Mouse (Mus musculus): ENCODE measurements around the gene Nos3. TPM values are rescaled to one million over a fixed set of nuclear protein-coding genes. Genes with fewer than 3 reads are reported as not detected.

The Nos3 gene
- 7.0 and 7.7 TPM in 2 replicates for polyA plus RNA-seq (2015; fragmentation: Nextera tagmentation; extraction: Ambion mirVana)

DNA sequence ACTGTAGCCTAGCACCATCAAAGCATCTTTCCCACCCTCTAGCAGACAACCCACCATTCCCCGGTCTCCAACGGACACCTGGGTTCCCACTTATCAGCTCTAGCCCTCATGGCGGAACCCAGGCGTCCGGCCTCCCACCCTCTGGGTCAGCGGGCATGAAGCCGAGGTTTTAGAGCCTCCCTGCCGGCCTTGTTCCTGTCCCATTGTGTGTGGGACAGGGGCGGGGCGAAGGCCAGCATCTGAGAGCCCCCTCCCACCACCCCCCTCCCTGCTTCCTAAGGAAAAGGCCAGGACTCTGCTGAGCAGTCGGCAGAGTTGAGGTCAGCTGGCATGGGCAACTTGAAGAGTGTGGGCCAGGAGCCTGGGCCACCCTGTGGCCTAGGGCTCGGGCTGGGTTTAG is at the start of gene Nos3:
Gene Nos3, plus strand, starts transcription at position 303 of the 400 bp plus-strand sequence.
- Histone ChIP-seq H3K27ac (ENCODE audit: low read length) (no peak within 1 kb of the TSS), H3K27me3 (replicated peaks; ENCODE audit: control insufficient read depth, insufficient read depth, low read length) (no peaks in the 10 kb centered on the region), H3K4me2 (ENCODE audit: low read depth, low read length) (no peak within 1 kb of the TSS), H3K4me3 (ENCODE audit: low read length) (peak within 1 kb of the TSS; percentile 20), H3K4me1 (ENCODE audit: control insufficient read depth, insufficient read depth, low read length) (no peaks in the 10 kb centered on the region), H3K9ac (ENCODE audit: low read depth, low read length) (peak within 1 kb of the TSS; percentile 21; the same call in 1 of the 2 replicates), H3K36me3 (ENCODE audit: control insufficient read depth, insufficient read depth, low read length) (no peaks in the 10 kb centered on the region), H3K9me3 (ENCODE audit: control insufficient read depth, low read length) (no peaks in the 10 kb centered on the region)
- ATAC-seq: 0 out of 2 replicates have a peak, but pooled peaks have one; percentile 12
- 52% methylated on average over 12 of the region's 12 CpGs for WGBS

DNA sequence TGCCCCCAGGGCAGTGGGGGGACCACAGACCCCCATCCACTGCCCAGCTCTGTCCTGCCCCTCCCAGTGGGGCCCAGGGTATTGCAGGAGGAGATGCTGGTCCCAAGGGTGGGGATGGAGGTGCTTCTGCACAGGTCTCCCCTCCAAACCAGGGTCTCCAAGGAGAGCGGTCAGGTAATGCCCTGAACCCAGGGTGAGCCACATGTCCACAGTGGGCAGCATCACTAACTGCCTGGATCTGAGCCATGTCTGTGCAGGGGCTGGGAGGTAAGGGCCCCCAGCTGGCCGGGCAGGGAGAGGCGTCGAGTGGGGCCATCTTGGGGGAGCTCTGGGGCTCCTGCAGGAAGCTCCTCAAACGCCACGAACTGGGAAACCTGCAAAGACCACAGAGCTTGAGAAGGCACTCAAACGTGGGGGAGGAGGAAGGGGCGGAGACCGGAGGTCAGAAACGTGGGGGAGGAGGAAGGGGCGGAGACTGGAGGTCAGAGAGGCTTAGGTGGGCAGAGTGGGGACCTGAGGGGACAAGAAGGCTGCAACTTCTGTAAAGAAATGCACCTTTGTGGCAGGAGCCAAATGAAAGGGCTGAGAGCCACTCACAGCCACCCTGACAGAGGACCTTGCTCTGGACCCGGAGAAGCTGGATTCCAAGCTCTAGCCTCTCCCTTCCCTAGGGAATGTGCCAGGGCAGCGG is 44.7 kb upstream of the Nos3 start:
- Histone ChIP-seq H3K4me2 (ENCODE audit: low read depth, low read length) (no peak overlapping the region; the same call in 1 of the 2 replicates), H3K9ac (ENCODE audit: low read depth, low read length) (no peak overlapping the region), H3K27me3 (replicated peaks; ENCODE audit: control insufficient read depth, insufficient read depth, low read length) (no peaks in the 10 kb centered on the region), H3K4me3 (ENCODE audit: low read length) (no peak overlapping the region), H3K4me1 (ENCODE audit: control insufficient read depth, insufficient read depth, low read length) (peaks cover 14% of the 10 kb centered on the region; the same call in 1 of the 2 replicates), H3K36me3 (ENCODE audit: control insufficient read depth, insufficient read depth, low read length) (no peaks in the 10 kb centered on the region; the same call in 1 of the 2 replicates), H3K27ac (ENCODE audit: low read length) (no peak overlapping the region), H3K9me3 (ENCODE audit: control insufficient read depth, low read length) (no peaks in the 10 kb centered on the region)
- no peak for ATAC-seq
- 21% methylated on average over 13 of the region's 13 CpGs for WGBS

DNA sequence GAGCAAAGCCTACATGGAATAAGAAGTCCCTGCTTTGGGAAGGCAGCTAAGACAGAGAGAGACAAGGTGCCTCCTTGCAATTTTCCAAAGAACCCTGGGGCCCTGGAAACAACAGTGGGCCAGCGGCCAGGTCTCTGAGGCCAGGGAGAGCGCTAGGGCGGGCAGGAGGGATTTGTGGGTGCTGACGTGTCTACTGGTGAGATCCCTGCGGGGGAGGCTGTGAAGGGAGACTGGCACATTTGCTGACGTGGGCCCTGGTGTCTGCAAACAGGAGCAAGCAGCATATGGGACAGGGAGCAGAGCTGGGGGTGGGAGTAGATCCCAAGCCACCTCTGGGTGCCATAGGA is 44.2 kb upstream of the Nos3 start:
- no peak for ATAC-seq
- H3K9ac ChIP-seq (ENCODE audit: low read depth, low read length): no peak overlapping the region
- H3K4me1 ChIP-seq (ENCODE audit: control insufficient read depth, insufficient read depth, low read length): peaks cover 14% of the 10 kb centered on the region; the same call in 1 of the 2 replicates
- H3K4me2 ChIP-seq (ENCODE audit: low read depth, low read length): no peak overlapping the region
- no peaks in the 10 kb centered on the region for H3K27me3 ChIP-seq (replicated peaks; ENCODE audit: control insufficient read depth, insufficient read depth, low read length)
- no peak overlapping the region for H3K27ac ChIP-seq (ENCODE audit: low read length)
- no peaks in the 10 kb centered on the region for H3K9me3 ChIP-seq (ENCODE audit: control insufficient read depth, low read length)
- WGBS: 53% methylated on average over 6 of the region's 6 CpGs
- no peaks in the 10 kb centered on the region; the same call in 1 of the 2 replicates for H3K36me3 ChIP-seq (ENCODE audit: control insufficient read depth, insufficient read depth, low read length)
- no peak overlapping the region for H3K4me3 ChIP-seq (ENCODE audit: low read length)

DNA sequence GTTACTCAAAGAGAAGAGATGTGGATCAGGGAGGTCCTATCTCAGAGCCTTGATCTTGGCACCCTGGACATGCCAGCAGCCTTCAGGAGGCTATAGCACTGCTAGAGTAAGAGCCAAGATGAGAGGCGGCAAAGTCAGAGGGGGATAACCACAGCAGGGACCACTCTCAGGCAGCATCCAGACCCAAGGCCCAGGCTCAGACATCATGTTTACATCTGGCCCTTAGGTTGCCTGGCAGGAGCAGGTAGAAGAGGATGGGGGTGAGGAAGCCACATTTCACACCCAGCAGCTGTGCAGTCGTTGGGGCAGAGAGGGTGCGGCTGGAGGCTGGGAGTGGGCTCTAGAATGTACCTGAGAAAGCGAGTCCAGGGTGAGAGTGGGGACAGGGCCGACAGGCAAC is 43.7 kb upstream of the Nos3 start:
- H3K4me1 ChIP-seq (ENCODE audit: control insufficient read depth, insufficient read depth, low read length): peaks cover 14% of the 10 kb centered on the region; the same call in 1 of the 2 replicates
- no peak for ATAC-seq
- H3K27me3 ChIP-seq (replicated peaks; ENCODE audit: control insufficient read depth, insufficient read depth, low read length): no peaks in the 10 kb centered on the region
- no peak overlapping the region for H3K4me3 ChIP-seq (ENCODE audit: low read length)
- no peak overlapping the region for H3K4me2 ChIP-seq (ENCODE audit: low read depth, low read length)
- no peaks in the 10 kb centered on the region; the same call in 1 of the 2 replicates for H3K36me3 ChIP-seq (ENCODE audit: control insufficient read depth, insufficient read depth, low read length)
- H3K9ac ChIP-seq (ENCODE audit: low read depth, low read length): no peak overlapping the region
- H3K9me3 ChIP-seq (ENCODE audit: control insufficient read depth, low read length): no peaks in the 10 kb centered on the region
- no peak overlapping the region for H3K27ac ChIP-seq (ENCODE audit: low read length)
- 55% methylated on average over 5 of the region's 5 CpGs for WGBS

DNA sequence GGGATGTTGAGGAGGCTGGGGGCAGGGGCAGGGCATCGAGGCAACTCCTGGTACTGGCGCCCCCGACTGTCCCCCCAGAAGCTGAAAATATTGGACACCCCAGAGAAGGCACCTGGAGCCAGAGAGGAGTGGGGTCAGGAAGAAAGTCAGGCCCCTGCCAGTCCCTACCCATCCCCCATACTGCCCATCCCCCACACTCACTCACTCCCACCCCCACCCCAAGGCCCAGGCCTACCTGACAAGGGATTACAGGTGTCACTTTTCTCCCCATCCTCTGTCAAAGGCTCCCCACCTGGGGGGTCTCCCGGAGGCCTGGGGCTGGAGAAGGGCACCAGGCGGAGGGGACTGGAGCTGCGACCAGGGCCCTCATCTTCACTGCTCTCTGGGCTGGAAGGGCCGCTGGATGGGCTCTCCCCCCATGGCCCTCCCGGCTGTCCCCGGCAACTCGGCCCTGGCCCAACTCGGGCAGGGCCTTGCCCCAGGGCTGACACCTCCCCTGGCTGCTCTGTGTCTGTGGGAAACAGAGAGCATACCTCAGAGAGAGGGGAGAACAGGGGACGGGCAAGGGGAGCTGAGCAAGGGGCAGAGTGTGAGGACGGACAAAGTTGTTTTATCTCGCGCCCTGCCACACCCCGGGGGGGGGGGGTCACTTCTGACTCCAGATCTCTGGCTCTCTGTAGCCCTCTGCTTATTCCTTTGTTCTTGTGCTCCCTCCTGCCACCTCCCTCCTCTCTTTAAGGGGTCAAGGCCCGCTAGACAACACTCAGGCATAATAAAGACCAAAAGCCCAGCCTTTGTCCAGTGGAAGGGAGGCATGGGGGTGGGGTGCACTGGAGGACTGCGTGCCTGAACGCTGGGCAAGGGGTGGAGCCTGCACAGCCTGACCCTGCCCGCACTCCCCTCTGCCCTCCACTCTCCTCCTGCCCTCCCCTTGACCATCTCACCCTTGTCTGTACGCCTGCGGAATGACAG is 42.6 kb upstream of the Nos3 start:
- Histone ChIP-seq H3K4me3 (ENCODE audit: low read length) (no peak overlapping the region), H3K4me2 (ENCODE audit: low read depth, low read length) (no peak overlapping the region), H3K9ac (ENCODE audit: low read depth, low read length) (no peak overlapping the region), H3K27me3 (replicated peaks; ENCODE audit: control insufficient read depth, insufficient read depth, low read length) (no peaks in the 10 kb centered on the region), H3K36me3 (ENCODE audit: control insufficient read depth, insufficient read depth, low read length) (no peaks in the 10 kb centered on the region; the same call in 1 of the 2 replicates), H3K4me1 (ENCODE audit: control insufficient read depth, insufficient read depth, low read length) (peaks cover 14% of the 10 kb centered on the region; the same call in 1 of the 2 replicates), H3K9me3 (ENCODE audit: control insufficient read depth, low read length) (no peaks in the 10 kb centered on the region), H3K27ac (ENCODE audit: low read length) (no peak overlapping the region)
- 24% methylated on average over 22 of the region's 22 CpGs for WGBS
- no peak for ATAC-seq

DNA sequence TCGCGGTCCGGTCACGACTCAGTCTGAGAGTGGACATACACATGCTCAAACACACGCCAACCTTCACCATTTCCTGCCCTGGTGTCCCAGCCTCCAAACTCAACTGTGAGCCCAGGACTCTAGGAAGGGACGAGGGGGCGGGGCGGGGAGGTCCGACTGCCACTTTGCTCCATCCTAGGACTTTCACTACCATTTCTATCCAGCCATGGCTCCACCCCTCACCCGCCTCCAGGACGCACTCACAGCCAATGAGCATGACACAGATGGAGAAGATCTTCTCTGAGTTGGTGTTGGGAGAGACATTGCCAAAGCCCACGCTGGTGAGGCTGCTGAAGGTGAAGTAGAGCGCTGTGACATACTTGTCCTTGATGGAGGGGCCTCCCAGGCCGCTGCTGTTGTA is 39.4 kb upstream of the Nos3 start:
- Histone ChIP-seq H3K4me3 (ENCODE audit: low read length) (no peak overlapping the region), H3K4me1 (ENCODE audit: control insufficient read depth, insufficient read depth, low read length) (peaks cover 31% of the 10 kb centered on the region), H3K36me3 (ENCODE audit: control insufficient read depth, insufficient read depth, low read length) (no peaks in the 10 kb centered on the region), H3K27ac (ENCODE audit: low read length) (no peak overlapping the region), H3K4me2 (ENCODE audit: low read depth, low read length) (no peak overlapping the region), H3K27me3 (replicated peaks; ENCODE audit: control insufficient read depth, insufficient read depth, low read length) (no peaks in the 10 kb centered on the region), H3K9me3 (ENCODE audit: control insufficient read depth, low read length) (no peaks in the 10 kb centered on the region), H3K9ac (ENCODE audit: low read depth, low read length) (no peak overlapping the region)
- WGBS: 53% methylated on average over 14 of the region's 14 CpGs
- no peak for ATAC-seq

DNA sequence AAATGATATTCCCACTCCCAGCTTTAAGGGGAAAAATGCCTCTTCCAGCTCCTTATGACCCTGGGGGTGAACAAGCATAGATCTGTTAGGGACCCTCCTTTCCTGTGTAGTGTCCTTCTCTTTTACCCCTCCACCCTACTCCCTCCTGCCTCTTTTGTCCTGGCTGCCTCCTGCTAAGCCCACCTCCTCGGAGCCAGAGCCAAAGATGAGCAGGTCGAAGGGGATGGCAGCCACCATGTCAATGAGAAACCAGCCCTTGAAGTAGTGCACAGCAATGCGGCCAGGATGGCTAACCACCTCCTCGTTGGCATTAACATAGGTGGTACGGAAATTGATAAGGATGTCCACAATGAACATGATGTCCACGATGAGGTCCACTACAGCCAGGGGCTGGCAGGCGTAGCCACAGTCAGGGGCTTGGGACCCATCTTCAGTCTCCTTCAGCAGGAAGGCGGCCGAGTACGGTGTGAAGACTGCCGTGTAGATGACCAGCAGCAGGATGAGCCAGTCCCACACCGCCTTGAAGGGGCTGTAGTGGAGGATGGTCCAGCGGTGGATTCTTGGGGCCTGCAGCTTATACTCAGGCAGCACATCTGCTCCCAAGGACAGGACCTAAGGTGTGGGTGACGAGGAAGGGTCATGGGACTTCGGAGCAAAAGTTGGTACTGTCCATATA is 38.3 kb upstream of the Nos3 start:
- Histone ChIP-seq H3K9ac (ENCODE audit: low read depth, low read length) (no peak overlapping the region), H3K36me3 (ENCODE audit: control insufficient read depth, insufficient read depth, low read length) (no peaks in the 10 kb centered on the region), H3K4me2 (ENCODE audit: low read depth, low read length) (no peak overlapping the region), H3K4me1 (ENCODE audit: control insufficient read depth, insufficient read depth, low read length) (peaks cover 29% of the 10 kb centered on the region), H3K27me3 (replicated peaks; ENCODE audit: control insufficient read depth, insufficient read depth, low read length) (no peaks in the 10 kb centered on the region), H3K27ac (ENCODE audit: low read length) (no peak overlapping the region), H3K9me3 (ENCODE audit: control insufficient read depth, low read length) (no peaks in the 10 kb centered on the region), H3K4me3 (ENCODE audit: low read length) (no peak overlapping the region)
- ATAC-seq: no peak
- 94% methylated on average over 15 of the region's 15 CpGs for WGBS

DNA sequence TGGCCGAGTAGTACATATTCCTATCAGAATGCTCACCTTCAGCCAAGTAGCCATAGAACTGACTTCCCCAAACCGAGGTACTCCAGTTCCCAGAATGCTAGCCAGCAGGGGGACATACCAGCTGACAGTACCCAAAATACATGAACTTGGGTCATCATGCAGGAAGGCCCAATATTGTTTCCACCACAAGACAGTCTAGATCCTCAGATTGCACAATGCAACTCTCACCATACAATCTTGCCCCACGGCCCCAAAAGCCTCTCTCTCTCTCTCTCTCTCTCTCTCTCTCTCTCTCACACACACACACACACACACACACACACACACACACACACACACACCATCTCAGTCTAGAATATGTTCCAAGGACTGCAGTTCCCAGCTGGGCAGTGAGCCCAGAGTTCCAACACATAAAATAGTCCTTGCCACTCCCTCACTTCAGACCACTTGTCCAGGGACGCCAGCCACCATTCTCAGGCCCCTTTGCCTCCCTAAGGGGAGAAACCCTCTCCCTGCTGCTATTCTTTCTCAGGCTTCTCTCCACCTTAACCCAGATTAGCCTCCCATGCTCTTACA is 37.7 kb upstream of the Nos3 start:
- 64% methylated on average over 4 of the region's 4 CpGs for WGBS
- H3K27ac ChIP-seq (ENCODE audit: low read length): no peak overlapping the region
- no peaks in the 10 kb centered on the region for H3K9me3 ChIP-seq (ENCODE audit: control insufficient read depth, low read length)
- H3K27me3 ChIP-seq (replicated peaks; ENCODE audit: control insufficient read depth, insufficient read depth, low read length): no peaks in the 10 kb centered on the region
- peaks cover 27% of the 10 kb centered on the region for H3K4me1 ChIP-seq (ENCODE audit: control insufficient read depth, insufficient read depth, low read length)
- no peak overlapping the region for H3K4me3 ChIP-seq (ENCODE audit: low read length)
- peak overlapping the region; percentile 33; the same call in 1 of the 2 replicates for H3K9ac ChIP-seq (ENCODE audit: low read depth, low read length)
- ATAC-seq: no peak
- no peaks in the 10 kb centered on the region for H3K36me3 ChIP-seq (ENCODE audit: control insufficient read depth, insufficient read depth, low read length)
- no peak overlapping the region for H3K4me2 ChIP-seq (ENCODE audit: low read depth, low read length)

Data from intestine, embryonic 16.5 days (tissue).